Mouse (Mus musculus) forebrain, embryonic 10.5 days (tissue): Measurements from ENCODE around the gene Wnk1. TPM values are rescaled to one million over a fixed set of nuclear protein-coding genes. Genes with fewer than 3 reads are reported as not detected.

Experiments
- DNase-seq: peaks from one replicate; pipeline ENCODE4 v3.0.0-alpha.2; 2017; ENCODE audit warnings: low spot score; ENCODE audit errors: extremely low spot score
- H3K27ac ChIP-seq: fragments of 300-500 bp; sonication (generic); 2 replicates; pipeline ENCODE4 v1.5.1; 2016; ENCODE audit warnings: mild to moderate bottlenecking
- H3K27me3 ChIP-seq: fragments of 300-500 bp; sonication (generic); 2 replicates; pipeline ENCODE4 v1.6.1; 2016; ENCODE audit warnings: mild to moderate bottlenecking; ENCODE audit not compliant: poor library complexity, severe bottlenecking
- H3K36me3 ChIP-seq: fragments of 300-500 bp; sonication (generic); replicated peaks from 2 replicates; pipeline ENCODE4 v1.6.1; 2016; ENCODE audit warnings: mild to moderate bottlenecking, moderate library complexity
- H3K4me1 ChIP-seq: fragments of 300-500 bp; sonication (generic); 2 replicates; pipeline ENCODE4 v1.6.1; 2016
- H3K4me3 ChIP-seq: fragments of 300-500 bp; sonication (generic); 2 replicates; pipeline ENCODE4 v1.5.1; 2016; ENCODE audit warnings: mild to moderate bottlenecking, moderate library complexity
- H3K9me3 ChIP-seq: fragments of 300-500 bp; sonication (generic); 2 replicates; pipeline ENCODE4 v1.6.1; 2016; ENCODE audit warnings: mild to moderate bottlenecking, moderate library complexity
- WGBS: fragments of 180-500 bp; shearing (Covaris S2); methylation state at CpG from one replicate; pipeline ENCODE4 v1.1.7; 2016; 5-methylcytosine and 5-hydroxymethylcytosine counted together
- polyA plus RNA-seq: library from polyadenylated mRNA; unstranded; fragments of >200 nt; fragmentation: Nextera tagmentation; extraction: Ambion mirVana; gene quantifications from 2 replicates; pipeline ENCODE4 v1.2.1, GENCODE M21; 2016

The Wnk1 gene
- polyA plus RNA-seq, 1 experiment from 2014 or later = 43.7 TPM

DNA sequence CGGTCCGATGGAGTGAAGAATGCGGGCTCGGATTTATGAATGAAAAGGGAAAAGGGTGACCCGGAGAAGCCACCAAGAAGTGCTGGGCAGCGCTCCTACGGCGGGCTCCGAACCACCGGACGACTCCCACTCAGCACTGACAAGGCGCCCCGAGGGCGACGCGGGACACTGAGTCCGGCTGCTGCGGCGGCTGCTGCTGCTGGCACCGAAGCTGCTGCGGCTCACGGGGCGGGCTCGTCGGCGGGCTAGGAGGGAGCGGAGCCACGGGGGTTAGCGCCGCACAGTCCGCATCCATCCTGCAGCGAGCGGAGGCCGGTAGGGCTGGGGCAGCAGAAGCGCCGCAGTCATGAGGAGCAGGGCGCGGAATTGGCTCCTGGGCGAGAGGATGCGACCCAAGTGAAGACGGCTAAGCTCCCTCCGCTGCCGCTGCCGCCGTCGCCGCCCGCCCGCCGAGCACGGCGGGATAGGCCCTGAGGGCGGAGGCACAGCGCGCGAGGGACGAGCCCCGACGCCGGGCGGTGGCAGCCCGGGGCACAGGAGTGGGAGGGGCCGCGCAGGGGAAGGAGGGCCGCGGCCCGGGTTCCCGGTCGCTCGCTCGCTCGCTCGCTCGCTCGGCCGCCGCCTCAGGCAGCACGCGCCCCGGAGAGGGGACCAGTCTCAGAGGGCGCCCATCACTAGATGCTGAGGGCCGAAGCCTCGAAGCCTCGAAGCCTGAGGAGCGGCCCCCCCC is 671 bp downstream of the Wnk1 start:
- no peaks in the 10 kb centered on the region for H3K9me3 ChIP-seq
- H3K4me1 ChIP-seq = peaks cover 25% of the 10 kb centered on the region
- H3K4me3 ChIP-seq = peak overlapping the region; percentile 98
- H3K36me3 ChIP-seq = peaks cover 26% of the 10 kb centered on the region
- WGBS = under 1% methylated on average over 82 of the region's 85 CpGs
- H3K27ac ChIP-seq = peak overlapping the region; percentile 98
- H3K27me3 ChIP-seq = peaks cover 4% of the 10 kb centered on the region; the same call in 1 of the 2 replicates
- peak; percentile 70 for DNase-seq

DNA sequence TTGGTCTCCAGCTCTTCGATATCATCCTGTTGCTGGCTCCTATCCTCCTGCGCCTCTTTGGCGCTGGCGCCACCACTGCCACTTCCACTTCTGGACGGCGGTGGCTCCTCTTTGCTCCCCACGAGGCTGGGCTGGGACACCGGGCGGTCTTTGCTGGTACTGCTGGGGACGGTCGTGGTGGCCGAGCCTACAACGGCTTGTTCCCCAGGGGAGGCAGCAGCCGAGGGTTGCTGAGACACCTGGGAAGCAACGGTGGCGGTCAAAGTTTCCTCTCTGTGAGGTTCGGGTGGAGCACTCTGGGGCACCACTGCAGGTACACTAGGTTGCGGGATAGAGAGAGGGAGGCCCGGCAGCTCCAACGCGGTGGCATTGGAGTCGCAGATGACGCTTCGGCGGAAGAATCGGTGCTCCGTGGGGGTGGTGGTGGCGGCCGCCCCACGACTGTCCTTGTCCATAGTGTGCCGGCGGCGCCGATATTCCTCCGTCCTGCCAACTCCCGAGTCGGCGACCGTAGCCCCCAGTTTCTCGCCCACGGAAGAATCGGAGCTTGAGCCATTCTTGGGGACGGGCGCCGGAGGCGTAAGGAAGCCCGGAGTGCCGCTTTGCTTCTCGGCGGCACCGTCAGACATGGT is 1.4 kb downstream of the Wnk1 start:
- peaks cover 3% of the 10 kb centered on the region; the same call in 1 of the 2 replicates for H3K27me3 ChIP-seq
- H3K4me3 ChIP-seq = peak overlapping the region; percentile 98
- under 1% methylated on average over 51 of the region's 51 CpGs for WGBS
- peaks cover 25% of the 10 kb centered on the region for H3K4me1 ChIP-seq
- peaks cover 33% of the 10 kb centered on the region for H3K36me3 ChIP-seq
- DNase-seq = peak; percentile 66
- H3K27ac ChIP-seq = peak overlapping the region; percentile 98
- no peaks in the 10 kb centered on the region for H3K9me3 ChIP-seq

DNA sequence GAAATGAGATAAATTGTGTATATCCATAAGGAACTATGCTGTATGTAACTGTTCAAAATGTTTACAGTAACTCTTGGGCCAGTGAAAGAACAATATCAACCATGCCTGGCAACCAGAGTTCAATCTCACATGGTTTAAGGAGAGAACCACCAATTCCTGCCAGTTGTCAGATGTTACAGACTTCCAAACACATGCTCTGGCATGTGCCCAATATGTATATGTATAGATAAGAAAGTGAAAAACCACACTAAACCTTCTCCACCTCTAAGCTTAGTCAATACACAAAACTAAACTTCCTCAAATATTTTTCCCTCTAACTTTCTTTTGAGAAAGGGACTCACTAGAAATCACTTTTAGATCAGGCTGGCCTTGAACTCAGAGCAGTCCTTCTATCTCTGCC is 13.9 kb downstream of the Wnk1 start:
- H3K4me1 ChIP-seq = 0 out of 2 replicates have a peak, but pooled peaks cover 2% of the 10 kb centered on the region
- no peaks in the 10 kb centered on the region for H3K27me3 ChIP-seq
- peaks cover 50% of the 10 kb centered on the region for H3K36me3 ChIP-seq
- no peaks in the 10 kb centered on the region; the same call in 1 of the 2 replicates for H3K9me3 ChIP-seq
- no peak for DNase-seq
- H3K4me3 ChIP-seq = no peak overlapping the region
- no peak overlapping the region for H3K27ac ChIP-seq

GRCm38 (mm10) chr6:120023746-120024145 is 14.7 kb downstream of the Wnk1 start:
- WGBS = 84% methylated on average over 1 of the region's 1 CpGs
- Histone ChIP-seq H3K36me3 (peaks cover 44% of the 10 kb centered on the region), H3K4me3 (no peak overlapping the region), H3K9me3 (no peaks in the 10 kb centered on the region; the same call in 1 of the 2 replicates), H3K27ac (no peak overlapping the region), H3K4me1 (peaks cover 5% of the 10 kb centered on the region; the same call in 1 of the 2 replicates), H3K27me3 (no peaks in the 10 kb centered on the region)
- DNase-seq = no peak

DNA sequence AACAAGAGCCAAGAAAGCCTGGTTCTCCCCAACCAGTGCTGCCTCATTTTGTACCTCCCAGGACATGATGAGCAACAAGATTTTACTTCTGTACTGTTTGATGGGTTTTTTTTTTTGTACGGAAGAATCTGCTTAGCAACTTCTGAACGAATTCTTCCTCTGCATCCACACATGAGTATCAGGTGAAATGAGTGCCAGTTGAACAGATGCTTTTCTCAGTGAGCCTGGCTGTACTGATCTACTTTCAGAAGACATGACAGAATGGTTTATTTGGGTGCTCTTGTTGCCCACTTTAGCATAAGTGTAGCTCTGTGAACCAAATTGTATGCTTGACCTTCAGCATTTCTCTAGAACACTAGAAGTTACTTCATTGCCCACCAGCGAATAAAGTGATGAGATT is 16.4 kb downstream of the Wnk1 start:
- DNase-seq = no peak

DNA sequence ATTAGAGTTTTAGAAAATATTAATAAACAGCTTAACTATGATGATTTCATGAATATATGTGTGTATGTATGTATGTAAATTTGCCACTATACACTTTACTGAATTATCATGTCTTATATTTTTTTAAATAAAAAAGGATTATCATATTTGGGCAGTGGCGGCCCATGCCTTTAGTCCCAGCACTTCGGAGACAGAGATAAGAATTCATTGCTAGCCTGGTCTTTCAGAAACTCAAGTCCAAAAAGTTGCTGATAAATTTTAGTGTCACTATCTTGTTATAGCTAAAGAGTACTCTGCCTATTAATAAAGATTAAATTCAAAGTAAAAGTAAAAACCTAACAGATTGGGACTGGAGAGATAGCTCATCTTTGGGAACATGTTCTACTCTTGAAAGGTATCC is 18.8 kb downstream of the Wnk1 start:
- 93% methylated on average over 2 of the region's 2 CpGs for WGBS
- Histone ChIP-seq H3K27ac (no peak overlapping the region), H3K27me3 (no peaks in the 10 kb centered on the region), H3K4me3 (no peak overlapping the region), H3K4me1 (peaks cover 5% of the 10 kb centered on the region; the same call in 1 of the 2 replicates), H3K9me3 (no peaks in the 10 kb centered on the region), H3K36me3 (peaks cover 8% of the 10 kb centered on the region)
- no peak for DNase-seq

More for the DNA sequence above, 16.4 kb downstream of the Wnk1 start:
- WGBS = 91% methylated on average over 3 of the region's 3 CpGs
- Histone ChIP-seq H3K9me3 (no peaks in the 10 kb centered on the region), H3K27me3 (no peaks in the 10 kb centered on the region), H3K4me3 (no peak overlapping the region), H3K27ac (no peak overlapping the region), H3K36me3 (peaks cover 28% of the 10 kb centered on the region), H3K4me1 (peaks cover 5% of the 10 kb centered on the region; the same call in 1 of the 2 replicates)

DNA sequence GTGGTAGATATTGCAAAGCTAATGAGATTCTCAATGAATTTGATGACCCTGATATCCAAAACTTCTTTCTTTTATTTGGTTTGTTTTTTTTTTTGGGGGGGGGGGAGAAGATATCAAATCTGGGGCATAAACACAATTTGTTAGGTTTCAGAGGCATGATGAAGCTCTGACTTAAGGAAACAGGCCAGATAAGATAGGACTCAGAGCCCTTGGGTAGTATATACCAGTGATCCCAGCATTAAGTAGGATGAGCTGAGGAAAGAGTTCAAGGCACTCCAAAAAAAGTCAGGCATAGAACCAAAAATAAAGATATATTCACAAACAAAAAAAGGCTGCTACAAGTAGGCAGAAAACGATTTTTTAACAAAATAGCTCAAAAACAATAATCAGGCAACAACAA is 25.3 kb downstream of the Wnk1 start:
- H3K4me3 ChIP-seq = no peak overlapping the region
- H3K27me3 ChIP-seq = no peaks in the 10 kb centered on the region
- no peak overlapping the region for H3K27ac ChIP-seq
- H3K36me3 ChIP-seq = no peaks in the 10 kb centered on the region
- H3K4me1 ChIP-seq = peaks cover 5% of the 10 kb centered on the region; the same call in 1 of the 2 replicates
- H3K9me3 ChIP-seq = no peaks in the 10 kb centered on the region
- WGBS = 69% methylated on average over 1 of the region's 1 CpGs
- no peak for DNase-seq

- WGBS = 95% methylated on average over 1 of the region's 1 CpGs
- Histone ChIP-seq H3K4me1 (peaks cover 5% of the 10 kb centered on the region; the same call in 1 of the 2 replicates), H3K9me3 (no peaks in the 10 kb centered on the region), H3K27me3 (no peaks in the 10 kb centered on the region), H3K36me3 (no peaks in the 10 kb centered on the region), H3K27ac (no peak overlapping the region), H3K4me3 (no peak overlapping the region)
- no peak for DNase-seq
Measured at GRCm38 (mm10) chr6:120011440-120011839, 27.0 kb downstream of the Wnk1 start.

GRCm38 (mm10) chr6:120011001-120011400 is 27.5 kb downstream of the Wnk1 start:
- H3K27me3 ChIP-seq = no peaks in the 10 kb centered on the region
- no peaks in the 10 kb centered on the region for H3K9me3 ChIP-seq
- H3K4me1 ChIP-seq = peaks cover 5% of the 10 kb centered on the region; the same call in 1 of the 2 replicates
- no peak overlapping the region for H3K27ac ChIP-seq
- no peaks in the 10 kb centered on the region for H3K36me3 ChIP-seq
- 85% methylated on average over 1 of the region's 1 CpGs for WGBS
- no peak for DNase-seq
- no peak overlapping the region for H3K4me3 ChIP-seq

DNA sequence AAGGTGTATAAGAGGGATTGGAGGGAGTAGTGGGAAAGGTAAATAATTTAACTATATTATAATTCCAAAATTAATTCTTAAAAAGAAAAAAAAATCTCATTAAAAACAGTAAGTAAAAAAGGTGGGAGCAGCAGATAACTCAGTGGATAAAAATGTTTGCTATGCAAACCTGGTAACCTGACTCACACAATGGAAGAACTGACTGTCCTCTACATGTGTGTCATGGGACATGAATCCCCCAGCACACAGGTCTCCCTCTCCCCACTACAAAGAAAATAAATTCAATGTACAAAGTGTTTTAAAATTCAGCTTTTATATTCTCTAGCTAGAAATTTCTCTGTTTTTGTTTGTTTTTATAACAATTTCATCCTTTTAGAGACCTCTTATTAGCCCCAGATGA is 27.9 kb downstream of the Wnk1 start:
- Histone ChIP-seq H3K4me1 (peaks cover 5% of the 10 kb centered on the region; the same call in 1 of the 2 replicates), H3K9me3 (no peaks in the 10 kb centered on the region), H3K4me3 (no peak overlapping the region), H3K36me3 (no peaks in the 10 kb centered on the region), H3K27me3 (no peaks in the 10 kb centered on the region), H3K27ac (no peak overlapping the region)
- DNase-seq = no peak

DNA sequence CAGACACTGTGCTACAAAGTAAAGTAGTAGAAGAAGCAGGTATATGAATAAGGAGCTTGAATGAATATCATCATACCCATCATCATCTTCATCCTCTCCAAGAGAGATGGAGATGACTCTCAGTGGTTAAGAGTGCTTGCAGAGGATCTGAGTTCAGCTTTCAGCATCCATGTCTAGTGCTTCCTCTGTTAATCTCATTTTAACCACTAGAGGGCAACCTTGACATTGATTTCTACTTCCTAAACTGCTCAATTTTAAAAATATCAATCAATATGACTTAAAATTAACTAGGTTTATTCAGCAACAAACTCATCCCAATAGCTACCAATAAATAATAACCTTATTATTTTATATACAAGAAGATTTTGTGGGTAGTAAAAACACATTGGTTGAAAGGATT is 36.8 kb downstream of the Wnk1 start:
- Histone ChIP-seq H3K4me1 (no peaks in the 10 kb centered on the region), H3K9me3 (no peaks in the 10 kb centered on the region)
- no peak for DNase-seq

GRCm38 (mm10) chr6:119996480-119996879 is 42.0 kb downstream of the Wnk1 start:
- Histone ChIP-seq H3K9me3 (no peaks in the 10 kb centered on the region), H3K27ac (no peak overlapping the region), H3K4me1 (no peaks in the 10 kb centered on the region), H3K36me3 (peaks cover 33% of the 10 kb centered on the region), H3K27me3 (no peaks in the 10 kb centered on the region), H3K4me3 (no peak overlapping the region)
- no peak for DNase-seq
- WGBS = 92% methylated on average over 1 of the region's 1 CpGs

More for the DNA sequence above, 36.8 kb downstream of the Wnk1 start:
- Histone ChIP-seq H3K36me3 (peaks cover 33% of the 10 kb centered on the region), H3K4me3 (no peak overlapping the region), H3K27ac (no peak overlapping the region), H3K27me3 (no peaks in the 10 kb centered on the region)
